Mouse (Mus musculus) bone marrow macrophage, adult 2 months (primary cell): ENCODE results near the gene Stk32b.

ENCODE experiments used
- CTCF ChIP-seq: IDR thresholded peaks from 2 replicates; pipeline ENCODE4 v1.5.1; 2012; ENCODE audit warnings: low read depth, mild to moderate bottlenecking, low read length, moderate library complexity
- POLR2A ChIP-seq: IDR thresholded peaks from 2 replicates; pipeline ENCODE4 v1.6.1; 2012; ENCODE audit warnings: mild to moderate bottlenecking, low read depth, low read length, borderline replicate concordance

- TF ChIP-seq CTCF, result no peak
- no peak for TF ChIP-seq POLR2A
Measured at GRCm38 (mm10) chr5:37716505-37717372, at the start of gene Stk32b.
